Comparison of ENCODE assay signal across 8 mouse cellular contexts in genomic region chr4:63494967-63495914, GRCm38 (mm10). TPM values are rescaled to one million over a fixed set of nuclear protein-coding genes. Genes with fewer than 3 reads are reported as not detected.
DNase-seq lines count a peak whose midpoint lies in the region; ATAC-seq and TF ChIP-seq lines count a peak whose summit lies in the region.

No protein-coding gene starts in this region.

- H3K27ac ChIP-seq in hindbrain, postnatal 0 days, result 0 out of 2 replicates have a peak overlapping the region, but pooled peaks have one; percentile 26
- no peak overlapping the region for H3K27ac ChIP-seq in liver, adult 2 months (replicated peaks; ENCODE audit: insufficient read depth, low read depth, low read length)

- TF ChIP-seq CTCF in hindbrain, postnatal 0 days (IDR thresholded peaks at IDR 0.05; ENCODE audit: low read depth), result no peak
- TF ChIP-seq CTCF in liver, adult 2 months (IDR thresholded peaks at IDR 0.05; ENCODE audit: low read depth, low read length), result no peak

- no peaks in the 10 kb centered on the region for H3K27me3 ChIP-seq in hindbrain, postnatal 0 days (ENCODE audit: insufficient read depth, low read length)
- peaks cover 6% of the 10 kb centered on the region for H3K27me3 ChIP-seq in liver, adult 2 months (ENCODE audit: control insufficient read depth, insufficient read depth, low read length)
- no peaks in the 10 kb centered on the region for H3K27me3 ChIP-seq in myocyte (ENCODE audit: control insufficient read depth, insufficient read depth, insufficient read length)

- H3K4me3 ChIP-seq in hindbrain, postnatal 0 days (ENCODE audit: low read length), result peak overlapping the region; percentile 63
- peak overlapping the region; percentile 66 for H3K4me3 ChIP-seq in liver, adult 2 months (ENCODE audit: insufficient read depth, low read depth, low read length)
- H3K4me3 ChIP-seq in myocyte, result peak overlapping the region; percentile 45

- H3K4me2 ChIP-seq in hindbrain, postnatal 0 days (ENCODE audit: low read depth, low read length), result peak overlapping the region; percentile 80
- H3K4me2 ChIP-seq in myocyte (ENCODE audit: low read depth), result peak overlapping the region; percentile 76

- H3K9ac ChIP-seq in hindbrain, postnatal 0 days (replicated peaks; ENCODE audit: low read length), result peak overlapping the region; percentile 62
- H3K9ac ChIP-seq in liver, adult 2 months (ENCODE audit: low read depth, low read length), result peak overlapping the region; percentile 76

- H3K9me3 ChIP-seq in hindbrain, postnatal 0 days (ENCODE audit: low read length), result no peaks in the 10 kb centered on the region

- peak; percentile 48 for ATAC-seq in hindbrain, postnatal 0 days

- WGBS in hindbrain, postnatal 0 days, result under 1% methylated on average over 99 of the region's 107 CpGs
- 1% methylated on average over 106 of the region's 107 CpGs for WGBS in liver, adult 2 months

- no peaks in the 10 kb centered on the region for H3K36me3 ChIP-seq in hindbrain, postnatal 0 days (ENCODE audit: insufficient read depth, low read length)
- no peaks in the 10 kb centered on the region for H3K36me3 ChIP-seq in liver, adult 2 months (ENCODE audit: control insufficient read depth, insufficient read depth, low read length)
- H3K36me3 ChIP-seq in myocyte (ENCODE audit: control insufficient read depth, insufficient read depth), result no peaks in the 10 kb centered on the region

- H3K79me2 ChIP-seq in liver, adult 2 months (ENCODE audit: control insufficient read depth, insufficient read depth, low read length), result no peaks in the 10 kb centered on the region
- H3K79me2 ChIP-seq in myocyte (ENCODE audit: control insufficient read depth, insufficient read depth), result no peaks in the 10 kb centered on the region

- peak overlapping the region; percentile 57 for H3ac ChIP-seq in myocyte (ENCODE audit: control insufficient read depth, insufficient read length)

- peak; percentile 76 to 86 for DNase-seq in adrenal gland, adult (ENCODE audit: inconsistent age in 2 of 2, low spot score in 1 of 2)
- no peak for DNase-seq in adrenal gland, adult 8-10 months
- peak; percentile 67 to 77 for DNase-seq in adrenal gland, postnatal 36 days
- DNase-seq in frontal cortex, postnatal 10 days (ENCODE audit: low spot score in 2 of 2), result peak; percentile 28 to 53
- DNase-seq in hindbrain, postnatal 0 days (ENCODE audit: low spot score), result peak; percentile 68
- DNase-seq in liver, adult 2 months (ENCODE audit: extremely low read depth, low read depth, low spot score), result peak; percentile 18
- peak; percentile 56 for DNase-seq in testis, postnatal 14 days (ENCODE audit: low spot score)

- H3K4me1 ChIP-seq in hindbrain, postnatal 0 days (ENCODE audit: insufficient read depth, low read length), result peaks cover 20% of the 10 kb centered on the region
- peaks cover 3% of the 10 kb centered on the region for H3K4me1 ChIP-seq in liver, adult 2 months (ENCODE audit: control insufficient read depth, insufficient read depth, low read length)

- no peak for TF ChIP-seq POLR2A in liver, adult 2 months (IDR thresholded peaks at IDR 0.05; ENCODE audit: extremely low read depth, insufficient read depth, low read length)
- TF ChIP-seq POLR2A in myocyte (IDR thresholded peaks at IDR 0.05; ENCODE audit: insufficient read length, low read depth), result no peak

TF ChIP-seq in myocyte, 11 proteins besides CTCF, POLR2A, EP300 and RAD21:
- TF ChIP-seq MYOG (IDR thresholded peaks at IDR 0.05; ENCODE audit: control insufficient read depth in 1 of 3, insufficient read depth in 1 of 3, insufficient read length in 2 of 3, low read depth in 2 of 3), result peak in 2 of 3 experiments; percentile 32 to 63
- TF ChIP-seq MYOD1 (IDR thresholded peaks at IDR 0.05; ENCODE audit: control insufficient read depth in 1 of 3, insufficient read length in 2 of 3, low read depth in 2 of 3), result peak in 2 of 3 experiments; percentile 51 to 60
- TF ChIP-seq TCF12 (IDR thresholded peaks at IDR 0.05; ENCODE audit: insufficient read depth, poor library complexity, severe bottlenecking), result no peak

RNA-seq across cellular contexts. Expression of gene Whrn, which starts 0.6 kb away (rescaled TPM):
- total RNA-seq in adrenal gland, adult 8-10 months (2022), result 10 to 100 TPM; 56.7 to 95.9 (median 78.5) TPM
- total RNA-seq in adrenal gland, postnatal 36 days (2021), result 10 to 100 TPM; 33.5 to 59.9 TPM
- total RNA-seq in hindbrain, postnatal 0 days (2014; rRNA removed), result 26.4 and 34.6 TPM in 2 replicates
- polyA plus RNA-seq in hindbrain, postnatal 0 days (2015; fragmentation: Nextera tagmentation; extraction: Ambion mirVana), result 4.7 TPM in 2 replicates
- 0.20 and 0.37 TPM in 2 replicates for total RNA-seq in liver, adult 2 months (2014; rRNA removed)
- 0.87 and 0.89 TPM in 2 replicates for polyA plus RNA-seq in liver, adult 2 months (2012; rRNA removed)
- polyA plus RNA-seq in myocyte (2012; fragmentation: generic; extraction: Trizol), result 18.8 TPM

RNA-seq across cellular contexts. Expression of gene Atp6v1g1, which starts 49.3 kb away (rescaled TPM):
- total RNA-seq in adrenal gland, adult 8-10 months (2022), result 100 to 1,000 TPM; 191 to 202 (median 194) TPM
- total RNA-seq in adrenal gland, postnatal 36 days (2021), result 100 to 1,000 TPM; 186 to 187 TPM
- 125 and 136 TPM in 2 replicates for total RNA-seq in hindbrain, postnatal 0 days (2014; rRNA removed)
- polyA plus RNA-seq in hindbrain, postnatal 0 days (2015; fragmentation: Nextera tagmentation; extraction: Ambion mirVana), result 357 and 367 TPM in 2 replicates
- total RNA-seq in liver, adult 2 months (2014; rRNA removed), result 79.7 and 82.6 TPM in 2 replicates
- polyA plus RNA-seq in liver, adult 2 months (2012; rRNA removed), result 31.6 and 33.4 TPM in 2 replicates
- 447 TPM for polyA plus RNA-seq in myocyte (2012; fragmentation: generic; extraction: Trizol)

Comparison
In these comparisons a context has a peak if more than half of its experiments do, and no peak if none do; other contexts are left out.
1. RNA of gene Whrn, which starts 0.6 kb away (total RNA-seq): 56.7 to 95.9 TPM in adrenal gland, adult 8-10 months, 33.5 to 59.9 TPM in adrenal gland, postnatal 36 days and 26.4 to 34.6 TPM in hindbrain, postnatal 0 days; 0.20 to 0.37 TPM in liver, adult 2 months; every median in the first group is over 10 times any median in the second.
2. Peak in every context shown above with its lines, with median percentiles within 50 percentile points of each other: H3K4me3 ChIP-seq.